Mouse (Mus musculus) lung, adult 2 months (tissue): ENCODE results near the gene Gosr2.

Experiments
- CTCF ChIP-seq: fragments of 200-500 bp; IDR thresholded peaks from 2 replicates; pipeline ENCODE4 v1.5.1; 2011; ENCODE audit warnings: mild to moderate bottlenecking, low read length, control low read depth; ENCODE audit not compliant: insufficient read depth
- POLR2A ChIP-seq: fragments of 200-500 bp; IDR thresholded peaks from 2 replicates; pipeline ENCODE4 v1.6.1; 2011; ENCODE audit warnings: low read depth, mild to moderate bottlenecking, control low read depth, low read length, borderline replicate concordance; ENCODE audit errors: extremely low read depth

DNA sequence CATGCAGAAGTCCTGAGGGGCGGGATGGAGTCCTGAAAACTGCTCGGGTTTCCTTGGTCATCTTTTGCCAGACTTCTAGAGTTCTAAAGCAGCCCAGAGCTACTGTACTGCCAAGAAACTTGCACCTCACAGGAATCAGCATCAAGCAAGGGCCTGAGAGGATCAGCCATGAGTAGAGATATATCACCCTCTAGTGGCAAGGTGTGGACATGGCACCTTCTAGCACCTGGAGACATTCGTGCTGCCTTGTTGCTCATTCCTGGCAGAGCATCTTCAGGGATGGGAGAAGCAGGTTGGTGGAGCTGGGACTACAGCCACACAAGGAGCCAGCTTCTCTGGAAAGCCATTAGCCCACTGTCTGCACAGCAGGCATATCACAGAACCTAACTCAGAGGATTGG is 22.1 kb downstream of the Gosr2 start:
- peak; percentile 90 for TF ChIP-seq CTCF
- TF ChIP-seq POLR2A, result peak; percentile 20; the same call in 1 of the 2 replicates
